Mouse (Mus musculus) intestine, postnatal 0 days (tissue): ENCODE results near the gene Lbh. TPM values are rescaled to one million over a fixed set of nuclear protein-coding genes. Genes with fewer than 3 reads are reported as not detected.
A peak's percentile ranks its signal among the peaks of the same experiment; 100 is the strongest.

ENCODE experiments used
- ATAC-seq: fragments of 200-750 bp; cut with Nextera tagmentation; 2 replicates; pipeline ENCODE4 v1.8.0; 2017; ENCODE audit warnings: mild to moderate bottlenecking, moderate TSS enrichment, moderate library complexity
- H3K27ac ChIP-seq: fragments of 300-500 bp; sonication (generic); 2 replicates; pipeline ENCODE4 v1.5.1; 2014; ENCODE audit warnings: mild to moderate bottlenecking, low read depth, low read length, moderate library complexity
- H3K27me3 ChIP-seq: fragments of 300-500 bp; sonication (generic); replicated peaks from 2 replicates; pipeline ENCODE4 v1.6.1; 2014; ENCODE audit warnings: low read length, mixed read lengths; ENCODE audit not compliant: control insufficient read depth, insufficient read depth
- H3K36me3 ChIP-seq: fragments of 300-500 bp; sonication (generic); 2 replicates; pipeline ENCODE4 v1.6.1; 2014; ENCODE audit warnings: mild to moderate bottlenecking, moderate library complexity; ENCODE audit not compliant: control insufficient read depth, insufficient read depth
- H3K4me1 ChIP-seq: fragments of 300-500 bp; sonication (generic); replicated peaks from 2 replicates; pipeline ENCODE4 v1.6.1; 2014; ENCODE audit warnings: antibody characterized with exemption, low read length, mixed read lengths; ENCODE audit not compliant: control insufficient read depth, insufficient read depth
- H3K4me2 ChIP-seq: fragments of 300-500 bp; sonication (generic); replicated peaks from 2 replicates; pipeline ENCODE4 v1.6.1; 2014; ENCODE audit warnings: low read depth, mild to moderate bottlenecking, moderate library complexity
- H3K4me3 ChIP-seq: fragments of 300-500 bp; sonication (generic); 2 replicates; pipeline ENCODE4 v1.5.1; 2014; ENCODE audit warnings: low read depth, low read length
- H3K9ac ChIP-seq: fragments of 300-500 bp; sonication (generic); 2 replicates; pipeline ENCODE4 v1.6.1; 2014; ENCODE audit warnings: mild to moderate bottlenecking, low read depth, low read length
- H3K9me3 ChIP-seq: fragments of 300-500 bp; sonication (generic); 2 replicates; pipeline ENCODE4 v1.6.1; 2016; ENCODE audit warnings: mixed run types; ENCODE audit not compliant: control insufficient read depth
- CTCF ChIP-seq: sonication (generic); IDR thresholded peaks from 2 replicates; pipeline ENCODE4 v1.5.1; 2016; ENCODE audit warnings: low read depth, mild to moderate bottlenecking, control low read depth, antibody characterized with exemption, moderate library complexity
- WGBS: fragments of 180-500 bp; shearing (Covaris S2); extraction: QIAGEN DNeasy Blood & Tissue Kit; methylation state at CpG from one replicate; pipeline ENCODE4 v1.1.7; 2014; 5-methylcytosine and 5-hydroxymethylcytosine counted together
- polyA plus RNA-seq: library from polyadenylated mRNA; unstranded; fragments of >200 nt; fragmentation: Nextera tagmentation; extraction: Ambion mirVana; gene quantifications from 2 replicates; pipeline ENCODE4 v1.2.1, GENCODE M21; 2015

Gene Lbh
- polyA plus RNA-seq, 1 experiment from 2014 or later = 11.1 TPM

GRCm38 (mm10) chr17:72901705-72902104 lies 16.4 kb upstream of the Lbh start:
- Histone ChIP-seq H3K9me3 (no peaks in the 10 kb centered on the region), H3K27me3 (no peaks in the 10 kb centered on the region), H3K36me3 (no peaks in the 10 kb centered on the region), H3K4me2 (no peak overlapping the region), H3K4me3 (no peak overlapping the region), H3K4me1 (no peaks in the 10 kb centered on the region), H3K9ac (no peak overlapping the region), H3K27ac (no peak overlapping the region)
- no peak for ATAC-seq
- TF ChIP-seq CTCF = no peak
- WGBS = 77% methylated on average over 4 of the region's 4 CpGs

- 92% methylated on average over 5 of the region's 5 CpGs for WGBS
- Histone ChIP-seq H3K27me3 (no peaks in the 10 kb centered on the region), H3K9me3 (no peaks in the 10 kb centered on the region), H3K9ac (no peak overlapping the region), H3K27ac (no peak overlapping the region), H3K4me2 (0 out of 2 replicates have a peak overlapping the region, but pooled peaks have one; percentile 10), H3K4me3 (no peak overlapping the region), H3K36me3 (no peaks in the 10 kb centered on the region), H3K4me1 (no peaks in the 10 kb centered on the region)
- no peak for ATAC-seq
- no peak for TF ChIP-seq CTCF
Measured at GRCm38 (mm10) chr17:72903321-72903720, 14.8 kb upstream of the Lbh start.

- Histone ChIP-seq H3K27ac (no peak overlapping the region), H3K9me3 (no peaks in the 10 kb centered on the region), H3K9ac (no peak overlapping the region), H3K27me3 (no peaks in the 10 kb centered on the region), H3K36me3 (no peaks in the 10 kb centered on the region), H3K4me2 (peak overlapping the region; percentile 10; the same call in 1 of the 2 replicates), H3K4me1 (no peaks in the 10 kb centered on the region), H3K4me3 (no peak overlapping the region)
- TF ChIP-seq CTCF = no peak
- ATAC-seq = peak; percentile 81
- WGBS = 26% methylated on average over 9 of the region's 9 CpGs
Measured at GRCm38 (mm10) chr17:72903921-72904421, 14.1 kb upstream of the Lbh start.

GRCm38 (mm10) chr17:72904873-72905272 lies 13.2 kb upstream of the Lbh start:
- H3K4me3 ChIP-seq = no peak overlapping the region
- H3K4me2 ChIP-seq = no peak overlapping the region
- H3K36me3 ChIP-seq = no peaks in the 10 kb centered on the region
- no peaks in the 10 kb centered on the region for H3K27me3 ChIP-seq
- TF ChIP-seq CTCF = no peak
- H3K9ac ChIP-seq = no peak overlapping the region
- H3K9me3 ChIP-seq = no peaks in the 10 kb centered on the region
- WGBS = 87% methylated on average over 7 of the region's 7 CpGs
- ATAC-seq = no peak
- no peak overlapping the region for H3K27ac ChIP-seq
- H3K4me1 ChIP-seq = no peaks in the 10 kb centered on the region

GRCm38 (mm10) chr17:72906231-72906896 lies 11.7 kb upstream of the Lbh start:
- Histone ChIP-seq H3K27me3 (no peaks in the 10 kb centered on the region), H3K4me1 (no peaks in the 10 kb centered on the region), H3K4me2 (no peak overlapping the region), H3K36me3 (no peaks in the 10 kb centered on the region), H3K9me3 (no peaks in the 10 kb centered on the region), H3K4me3 (no peak overlapping the region), H3K27ac (no peak overlapping the region), H3K9ac (no peak overlapping the region)
- 82% methylated on average over 10 of the region's 10 CpGs for WGBS
- no peak for TF ChIP-seq CTCF
- no peak for ATAC-seq

GRCm38 (mm10) chr17:72907211-72907610 lies 10.9 kb upstream of the Lbh start:
- Histone ChIP-seq H3K4me3 (no peak overlapping the region), H3K9me3 (no peaks in the 10 kb centered on the region), H3K27me3 (no peaks in the 10 kb centered on the region), H3K27ac (no peak overlapping the region), H3K36me3 (no peaks in the 10 kb centered on the region), H3K4me1 (no peaks in the 10 kb centered on the region), H3K4me2 (no peak overlapping the region), H3K9ac (no peak overlapping the region)
- 86% methylated on average over 9 of the region's 9 CpGs for WGBS
- no peak for TF ChIP-seq CTCF
- ATAC-seq = no peak
